Mouse (Mus musculus) layer of hippocampus, adult 9-11 months (tissue): ENCODE data around the gene Snrpd3.
"Not testable (repeated sequence)": the region's sequence is repeated elsewhere in the genome, so short reads cannot be mapped to it uniquely, and the experiment has no call there.

Source experiments
- DNase-seq: peaks from one replicate; pipeline ENCODE4 v3.0.0; 2022

Snrpd3 gene

DNA sequence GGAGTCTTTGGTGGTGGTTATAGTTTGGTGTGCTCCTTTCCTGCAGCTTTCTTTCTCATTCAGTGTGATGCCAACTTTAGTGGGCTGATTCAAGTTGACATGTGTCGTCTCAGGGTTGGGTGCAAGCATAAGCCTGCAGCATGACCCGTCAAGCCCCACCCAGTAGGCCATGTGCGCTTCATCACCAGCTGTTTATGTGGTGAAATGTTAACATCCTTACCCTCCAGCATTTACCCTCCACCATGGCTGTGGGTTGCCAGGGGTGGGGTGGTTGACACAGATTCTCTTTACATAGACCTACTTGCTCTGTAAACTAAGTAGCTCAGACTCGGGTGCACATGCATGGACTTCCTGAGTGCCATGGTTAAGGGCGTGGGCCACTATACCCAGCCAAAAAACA is 18.8 kb downstream of the Snrpd3 start:
- DNase-seq: no peak

- no peak for DNase-seq
Measured at GRCm38 (mm10) chr10:75547901-75548300, 30.6 kb downstream of the Snrpd3 start.

- no peak for DNase-seq
Measured at GRCm38 (mm10) chr10:75548486-75548885, 31.1 kb downstream of the Snrpd3 start.

DNA sequence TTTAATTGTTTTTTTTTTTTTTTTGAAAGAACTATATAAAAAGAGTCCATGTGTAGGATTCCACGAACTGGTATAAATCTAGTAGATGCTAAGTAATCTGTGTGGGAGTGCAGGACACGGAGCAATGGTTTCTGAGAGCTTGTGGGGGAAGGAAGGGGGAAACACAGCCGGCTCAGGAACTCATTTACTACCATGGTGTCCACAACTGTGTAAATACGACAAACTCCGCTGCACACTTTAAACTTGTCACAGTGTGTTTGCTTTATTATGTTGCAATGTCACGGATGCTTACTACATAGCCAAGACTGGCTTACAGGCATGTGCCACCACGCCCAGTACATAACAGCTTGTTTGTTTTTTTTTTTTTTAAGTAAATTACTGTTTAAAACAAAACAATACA is 32.5 kb downstream of the Snrpd3 start:
- no peak for DNase-seq

GRCm38 (mm10) chr10:75551175-75551574 is 33.8 kb downstream of the Snrpd3 start:
- DNase-seq: no peak

GRCm38 (mm10) chr10:75552106-75552505 is 34.8 kb downstream of the Snrpd3 start:
- no peak for DNase-seq

GRCm38 (mm10) chr10:75552701-75553450 is 35.5 kb downstream of the Snrpd3 start:
- DNase-seq: no peak

GRCm38 (mm10) chr10:75554090-75554489 is 36.7 kb downstream of the Snrpd3 start:
- DNase-seq: no peak

DNA sequence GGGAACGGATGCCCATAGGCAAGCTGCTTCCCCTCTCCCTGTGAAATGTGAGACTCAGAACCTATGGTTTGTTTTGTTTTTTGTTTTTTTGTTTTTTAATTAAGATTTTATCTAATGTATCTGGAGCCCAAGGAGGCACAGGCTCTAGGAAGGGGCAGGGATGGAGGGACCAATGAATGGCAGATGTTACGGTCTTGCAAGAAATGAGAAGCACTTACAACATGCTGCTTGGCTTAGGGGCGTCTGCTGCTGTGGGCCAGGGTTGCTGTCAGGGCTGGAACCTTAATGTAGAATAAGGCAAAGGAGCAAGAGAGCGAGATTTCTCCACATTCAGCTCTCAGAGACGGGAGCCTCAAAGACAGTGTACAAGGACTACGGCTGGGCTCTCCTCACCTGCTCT is 38.2 kb downstream of the Snrpd3 start:
- DNase-seq: no peak

GRCm38 (mm10) chr10:75556026-75556425 is 38.7 kb downstream of the Snrpd3 start:
- DNase-seq: peak; percentile 92

DNA sequence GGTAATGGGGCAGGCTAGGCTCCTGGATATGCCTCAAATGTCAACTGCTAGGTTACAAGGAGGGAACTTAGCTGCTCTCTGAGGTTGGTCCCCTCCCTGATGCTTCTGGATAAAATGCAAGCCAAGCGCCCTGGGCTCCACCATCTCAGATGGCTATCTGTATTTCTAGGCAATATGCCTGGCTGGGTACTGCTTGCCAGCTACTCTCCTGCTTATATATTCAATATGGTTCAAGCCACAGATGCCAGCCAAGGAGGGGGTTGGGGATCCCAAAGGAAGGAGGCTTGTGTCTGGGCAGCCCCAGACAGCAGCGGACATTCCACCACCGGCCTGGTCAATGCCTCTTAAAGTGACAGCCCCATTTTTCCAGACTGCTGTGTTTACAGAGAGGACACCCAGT is 41.2 kb downstream of the Snrpd3 start:
- DNase-seq: peak; percentile 45

- no peak for DNase-seq
Measured at GRCm38 (mm10) chr10:75559041-75559675, 41.8 kb downstream of the Snrpd3 start.

GRCm38 (mm10) chr10:75559676-75560548 is 42.6 kb downstream of the Snrpd3 start, which contains the start of gene Lrrc75b:
Gene Lrrc75b, minus strand, starts transcription at chr10:75560330.
- no peak for DNase-seq

GRCm38 (mm10) chr10:75560549-75560899 is 43.2 kb downstream of the Snrpd3 start:
- DNase-seq: no peak

DNA sequence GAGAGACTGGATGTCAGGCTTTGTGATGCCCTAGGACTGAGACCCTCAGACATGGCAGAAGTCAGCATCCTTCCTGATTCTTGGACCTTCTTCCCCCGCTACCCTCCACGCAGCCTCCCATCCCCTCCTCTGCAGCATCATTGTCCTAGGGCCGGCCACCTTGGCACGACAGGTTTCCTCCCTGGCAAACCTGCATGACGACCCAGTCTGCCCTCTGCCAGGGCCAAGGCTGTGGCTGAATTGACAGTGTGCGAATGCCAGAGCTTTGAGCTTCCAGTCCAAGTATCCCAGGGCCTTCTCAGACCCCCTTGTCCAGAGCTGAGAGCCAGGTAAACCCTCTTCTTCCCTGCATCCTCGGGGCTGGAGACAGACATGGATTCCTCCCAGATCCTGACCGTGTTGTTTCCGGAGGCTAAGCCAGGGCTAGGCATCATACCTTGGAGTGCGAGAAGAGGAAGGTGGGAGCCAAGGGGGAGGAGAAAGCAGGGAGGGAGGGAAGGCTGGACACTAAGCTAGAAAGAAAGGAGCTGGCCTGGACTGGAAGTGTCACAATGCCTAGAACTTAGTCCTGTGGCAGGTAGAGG is 43.8 kb downstream of the Snrpd3 start, which contains the start of gene Ggt1:
Gene Ggt1, plus strand, starts transcription at position 534 of the 584 bp plus-strand sequence.
- DNase-seq: no peak

- no peak for DNase-seq
Measured at GRCm38 (mm10) chr10:75562596-75562995, 45.2 kb downstream of the Snrpd3 start.

DNA sequence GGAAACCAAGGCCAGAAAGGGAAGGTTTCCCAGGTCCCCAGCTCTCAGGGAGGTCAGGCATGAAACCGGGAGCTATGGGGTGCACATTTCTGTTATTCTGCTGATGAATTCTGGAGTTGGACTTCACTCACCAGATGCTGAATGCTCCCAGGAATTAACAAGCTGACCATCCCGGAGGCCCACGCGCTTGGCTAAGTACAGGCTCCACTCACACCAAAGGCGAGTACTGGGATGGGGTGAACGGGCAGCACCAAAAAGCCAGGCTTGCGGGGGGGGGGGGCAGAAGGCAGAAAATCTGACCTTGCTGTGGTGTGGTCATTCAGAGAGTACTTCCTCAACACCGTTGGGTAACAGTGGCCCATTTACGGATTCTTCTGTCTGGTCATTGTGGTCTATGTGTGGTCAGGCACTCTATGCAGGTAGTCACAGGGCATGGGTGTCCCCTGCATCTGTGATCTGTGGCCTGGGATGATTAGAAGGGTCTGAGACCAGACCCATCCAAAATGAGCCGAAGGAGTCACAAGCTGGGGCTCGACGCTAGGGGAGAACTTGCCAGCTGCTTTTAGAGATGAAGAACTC is 47.4 kb downstream of the Snrpd3 start:
- no peak for DNase-seq

DNA sequence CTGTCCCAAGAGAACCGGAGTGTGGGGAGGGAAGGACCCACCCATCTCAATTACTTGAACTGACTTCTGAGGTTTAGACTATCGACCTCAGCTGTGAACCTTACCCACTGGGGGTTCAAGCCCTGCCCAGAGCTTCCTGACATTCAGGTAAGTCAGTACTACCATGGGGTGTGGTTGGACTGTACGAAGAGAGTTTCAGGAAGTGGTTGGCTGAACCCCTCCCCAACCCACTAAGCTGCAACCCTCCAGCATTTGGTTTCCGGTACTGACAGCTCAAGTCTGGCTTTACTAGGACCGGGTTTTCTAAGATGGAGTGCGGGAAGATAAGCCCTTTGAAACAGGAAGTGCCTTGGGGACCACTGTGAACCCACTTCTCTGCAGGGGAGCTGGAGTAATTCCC is 48.1 kb downstream of the Snrpd3 start:
- DNase-seq: no peak

DNA sequence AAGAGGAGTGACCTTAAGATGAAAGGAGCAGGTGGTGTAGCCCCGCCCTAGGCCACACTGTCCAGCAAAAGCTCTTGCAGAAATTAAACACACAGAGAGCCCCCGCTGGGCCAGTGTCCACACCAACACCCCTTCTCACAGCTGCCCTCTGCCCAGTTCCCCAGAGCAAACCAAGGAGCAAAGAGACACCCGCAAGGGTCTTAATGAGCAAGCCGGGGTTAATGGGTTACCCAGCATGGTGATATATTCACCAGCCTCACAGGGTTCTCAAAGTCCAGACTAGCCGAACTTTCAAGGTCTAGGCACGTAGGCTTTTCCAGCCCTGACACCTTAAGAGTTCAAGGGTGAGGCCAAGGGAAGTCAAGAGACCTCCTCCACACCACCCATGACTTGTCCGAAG is 48.6 kb downstream of the Snrpd3 start:
- DNase-seq: no peak

DNA sequence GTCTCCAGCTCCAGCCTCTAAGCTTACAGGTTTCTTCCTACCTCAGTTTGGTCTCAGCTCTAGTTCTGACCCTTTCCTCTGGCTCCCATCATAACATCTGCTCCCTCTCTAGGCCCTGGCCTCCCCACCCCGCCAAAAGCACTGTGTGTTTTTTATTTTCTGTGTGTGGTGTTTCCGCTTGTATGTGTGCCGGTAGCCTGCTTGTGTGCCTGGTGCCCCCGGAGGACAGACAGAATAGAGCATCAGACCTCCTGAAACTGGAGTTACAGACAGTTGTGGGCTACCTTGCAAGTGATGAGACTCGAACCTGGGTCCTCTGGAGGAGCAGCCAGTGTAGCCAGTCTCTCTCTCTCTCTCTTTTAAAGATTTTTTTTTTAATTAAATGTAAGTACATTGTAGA is 49.0 kb downstream of the Snrpd3 start:
- no peak for DNase-seq

DNA sequence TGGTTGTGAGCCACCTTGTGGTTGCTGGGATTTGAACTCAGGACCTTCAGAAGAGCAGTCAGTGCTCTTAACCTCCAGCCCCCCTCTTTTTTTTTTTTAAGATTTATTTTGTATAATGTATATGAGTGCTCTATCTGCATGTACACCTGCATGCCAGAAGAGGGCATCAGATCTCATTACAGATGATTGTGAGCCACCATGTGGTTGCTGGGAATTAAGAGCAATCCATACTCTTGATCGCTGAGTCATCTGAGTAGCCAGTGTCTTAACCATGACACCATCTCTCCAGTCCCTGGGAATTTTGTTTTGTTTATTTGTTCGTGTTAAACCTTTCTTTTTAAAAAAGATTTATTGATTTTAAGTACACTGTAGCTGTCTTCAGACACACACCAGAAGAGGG is 49.4 kb downstream of the Snrpd3 start:
- not testable (repeated sequence) for DNase-seq

DNA sequence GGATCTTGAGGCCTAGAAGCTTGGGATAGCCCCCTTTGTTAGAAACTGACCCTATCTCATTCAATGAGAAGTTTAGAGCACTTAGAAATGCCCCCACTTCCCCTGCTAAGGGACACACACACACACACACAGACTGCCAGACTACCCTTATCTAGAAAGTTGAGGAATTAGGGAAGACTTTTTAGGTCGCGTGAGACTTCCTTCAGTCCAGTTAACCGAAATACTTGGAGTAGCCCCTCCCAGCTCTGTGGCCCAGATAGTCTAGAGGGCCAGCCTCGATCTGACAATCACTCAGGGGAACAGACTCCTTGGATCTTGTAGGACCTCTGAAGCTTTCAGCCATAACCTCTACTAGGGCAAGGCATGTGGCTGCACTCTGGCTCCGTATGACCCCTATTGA is 50.7 kb downstream of the Snrpd3 start:
- DNase-seq: no peak

- no peak for DNase-seq
Measured at GRCm38 (mm10) chr10:75568441-75568840, 51.1 kb downstream of the Snrpd3 start.
